8 mouse cellular contexts compared by ENCODE assay signal in the genomic region with DNA sequence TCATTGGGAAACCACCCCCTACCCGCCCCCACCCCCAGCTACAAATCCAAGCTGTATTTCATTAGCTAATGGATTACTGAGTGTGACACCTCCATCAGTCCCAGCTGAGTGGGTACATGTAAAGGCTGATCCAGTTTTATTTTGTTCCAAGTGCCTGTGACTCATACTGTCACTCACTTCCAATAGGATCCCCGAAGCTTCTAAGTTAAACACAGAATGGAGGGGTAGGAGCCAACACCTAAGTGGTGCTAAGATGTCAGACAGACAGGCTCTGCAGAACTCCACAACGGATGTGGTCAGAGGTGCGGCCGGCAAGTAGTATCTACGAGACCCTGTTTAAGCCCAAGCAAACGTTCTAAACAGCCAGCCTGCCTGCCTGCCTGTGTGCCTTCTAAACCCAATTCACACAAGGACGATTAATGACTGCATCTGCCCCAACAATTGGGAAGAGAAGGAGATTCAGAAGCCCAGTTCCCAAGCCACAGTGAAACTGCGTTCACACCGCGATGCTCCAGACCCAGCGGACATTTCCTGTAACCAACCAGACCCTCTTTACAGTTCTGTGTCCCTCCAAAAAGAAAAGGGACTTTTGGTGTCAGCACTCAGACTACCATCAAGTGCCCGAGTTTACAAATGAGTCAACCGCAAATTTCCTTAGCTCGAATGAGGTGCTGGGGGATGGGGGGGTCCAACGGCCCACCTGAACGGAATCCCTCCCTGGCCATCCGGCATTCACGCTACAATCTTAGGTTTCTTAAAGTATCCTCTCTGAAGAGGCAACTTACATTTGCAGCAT. TPM values are rescaled to one million over a fixed set of nuclear protein-coding genes. Genes with fewer than 3 reads are reported as not detected.
DNase-seq lines count a peak whose midpoint lies in the region; ATAC-seq and TF ChIP-seq lines count a peak whose summit lies in the region.

No protein-coding gene starts in this region.

- no peak for TF ChIP-seq POLR2A in lung, adult 2 months (IDR thresholded peaks at IDR 0.05; ENCODE audit: borderline replicate concordance, extremely low read depth, low read depth, low read length)

- no peak overlapping the region for H3K27ac ChIP-seq in forebrain, embryonic 16.5 days (ENCODE audit: low read length)

- no peak for ATAC-seq in forebrain, embryonic 16.5 days
- ATAC-seq in megakaryocyte progenitor cell, adult 5-6 weeks (replicated peaks; ENCODE audit: poor library complexity), result no peak

- WGBS in lung, adult 2 months, result 13% methylated on average over 19 of the region's 19 CpGs
- under 1% methylated on average over 19 of the region's 19 CpGs for WGBS in forebrain, embryonic 16.5 days

- DNase-seq in lung, adult 2 months, result peak; percentile 35
- no peak for DNase-seq in lung, postnatal 14 days
- DNase-seq in T-cell, adult 2 months (ENCODE audit: low spot score), result peak; percentile 81
- peak; percentile 55 for DNase-seq in layer of hippocampus, adult 9-11 months
- peak; percentile 71 for DNase-seq in naive thymus-derived CD4-positive, alpha-beta T cell, adult 2 months (ENCODE audit: low read depth)
- DNase-seq in ovary, adult 18-20 months (ENCODE audit: low spot score), result no peak

- H3K27me3 ChIP-seq in forebrain, embryonic 16.5 days (replicated peaks; ENCODE audit: control insufficient read depth, insufficient read depth, low read length), result no peaks in the 10 kb centered on the region

- H3K9ac ChIP-seq in forebrain, embryonic 16.5 days (replicated peaks; ENCODE audit: low read depth, low read length), result peak overlapping the region; percentile 93

- peak overlapping the region; percentile 78 for H3K4me2 ChIP-seq in forebrain, embryonic 16.5 days (ENCODE audit: low read length)

- no peak for TF ChIP-seq CTCF in lung, adult 2 months (IDR thresholded peaks at IDR 0.05; ENCODE audit: insufficient read depth, low read length)

- H3K4me1 ChIP-seq in lung, adult 2 months (ENCODE audit: control insufficient read depth, insufficient read depth, low read length), result peaks cover 13% of the 10 kb centered on the region; the same call in 1 of the 2 replicates
- H3K4me1 ChIP-seq in forebrain, embryonic 16.5 days (replicated peaks; ENCODE audit: control insufficient read depth, insufficient read depth, low read length), result peaks cover 50% of the 10 kb centered on the region

- peak overlapping the region; percentile 72 for H3K4me3 ChIP-seq in lung, adult 2 months (replicated peaks; ENCODE audit: extremely low read depth, low read depth, low read length)
- H3K4me3 ChIP-seq in forebrain, embryonic 16.5 days (replicated peaks; ENCODE audit: low read length), result peak overlapping the region; percentile 88

- no peaks in the 10 kb centered on the region for H3K9me3 ChIP-seq in forebrain, embryonic 16.5 days (ENCODE audit: control insufficient read depth, low read length)

- H3K36me3 ChIP-seq in forebrain, embryonic 16.5 days (ENCODE audit: control insufficient read depth, insufficient read depth), result no peaks in the 10 kb centered on the region

RNA-seq across cellular contexts. Expression of gene Ccdc88c, which starts 1.2 kb away (rescaled TPM):
- 19.2 and 19.7 TPM in 2 replicates for polyA plus RNA-seq in lung, adult 2 months (2012; rRNA removed)
- polyA plus RNA-seq in forebrain, embryonic 16.5 days (2015; fragmentation: Nextera tagmentation; extraction: Ambion mirVana), result 18.1 and 20.7 TPM in 2 replicates
- total RNA-seq in megakaryocyte progenitor cell, adult 5-6 weeks (2015), result 29.2 and 42.9 TPM in 2 replicates
- 78.9 and 97.7 TPM in 2 replicates for total RNA-seq in megakaryocyte progenitor cell, adult 5-6 weeks (2017)

RNA-seq across cellular contexts. Expression of gene Ppp4r3a, which starts 55.9 kb away (rescaled TPM):
- polyA plus RNA-seq in lung, adult 2 months (2012; rRNA removed), result 10.4 and 12.4 TPM in 2 replicates
- polyA plus RNA-seq in forebrain, embryonic 16.5 days (2015; fragmentation: Nextera tagmentation; extraction: Ambion mirVana), result 32.4 and 33.5 TPM in 2 replicates
- 114 and 116 TPM in 2 replicates for total RNA-seq in megakaryocyte progenitor cell, adult 5-6 weeks (2015)
- total RNA-seq in megakaryocyte progenitor cell, adult 5-6 weeks (2017), result 116 and 153 TPM in 2 replicates

Comparison
In these comparisons a context has a peak if more than half of its experiments do, and no peak if none do; other contexts are left out.
1. DNase-seq: peak in lung, adult 2 months (single experiment), T-cell, adult 2 months (single experiment), layer of hippocampus, adult 9-11 months (single experiment) and naive thymus-derived CD4-positive, alpha-beta T cell, adult 2 months (single experiment); none in lung, postnatal 14 days (single experiment) and ovary, adult 18-20 months (single experiment).